Mouse (Mus musculus) CH12.LX (cell line): ENCODE data around the gene Znfx1. TPM values are rescaled to one million over a fixed set of nuclear protein-coding genes. Genes with fewer than 3 reads are reported as not detected.

Experiments
- DNase-seq: peaks from one replicate; pipeline ENCODE4 v3.0.0-alpha.2; 2013; ENCODE audit errors: extremely low read depth
- H3K27ac ChIP-seq: 2 replicates; pipeline ENCODE4 v1.5.1; 2012; ENCODE audit warnings: low read depth, mild to moderate bottlenecking, control low read depth, moderate library complexity; ENCODE audit not compliant: insufficient read depth
- H3K27me3 ChIP-seq: replicated peaks from 2 replicates; pipeline ENCODE3; 2012; ENCODE audit warnings: inconsistent platforms
- H3K36me3 ChIP-seq, 2 experiments: replicated peaks in 1 of 2; 2 replicates each; pipeline versions ENCODE3 to v1.6.1; 2012; ENCODE audit warnings: inconsistent platforms in 1 of 2, low read length in 1 of 2, mild to moderate bottlenecking in 1 of 2, mixed read lengths in 1 of 2, moderate library complexity in 1 of 2; ENCODE audit not compliant: control insufficient read depth in 1 of 2, insufficient read depth in 1 of 2
- H3K4me1 ChIP-seq, 2 experiments: 2 replicates each; pipeline ENCODE4 v1.6.1; 2012; ENCODE audit warnings: inconsistent platforms in 1 of 2, moderate library complexity in 1 of 2; ENCODE audit not compliant: insufficient read depth in 2 of 2, control insufficient read depth in 1 of 2
- H3K4me2 ChIP-seq: 2 replicates; pipeline ENCODE4 v1.6.1; 2012; ENCODE audit warnings: low read depth, mild to moderate bottlenecking, control low read depth; ENCODE audit not compliant: poor library complexity, insufficient read depth, severe bottlenecking
- H3K4me3 ChIP-seq, 3 experiments: fragments of 150-350 bp in 1 of 3; sonication (generic) in 1 of 3; replicated peaks in 1 of 3; 2 replicates each; pipeline versions ENCODE3 to v1.5.1; 2011 to 2012; ENCODE audit warnings: low read depth in 2 of 3, low read length in 2 of 3, mild to moderate bottlenecking in 2 of 3, moderate library complexity in 2 of 3, control low read depth in 1 of 3, improper control_type of control experiment in 1 of 3, inconsistent platforms in 1 of 3, mixed read lengths in 1 of 3; ENCODE audit not compliant: poor library complexity in 1 of 3
- H3K79me2 ChIP-seq: replicated peaks from 2 replicates; pipeline ENCODE4 v1.6.1; 2012; ENCODE audit warnings: mild to moderate bottlenecking, moderate library complexity; ENCODE audit not compliant: control insufficient read depth, poor library complexity, insufficient read depth, severe bottlenecking; ENCODE audit errors: extremely low read depth
- H3K9ac ChIP-seq: 2 replicates; pipeline ENCODE4 v1.6.1; 2012; ENCODE audit warnings: low read depth, mild to moderate bottlenecking, control low read depth, moderate library complexity; ENCODE audit not compliant: insufficient read depth
- H3K9me3 ChIP-seq: replicated peaks from 2 replicates; pipeline ENCODE3; 2012; ENCODE audit warnings: low read length, inconsistent platforms, mixed read lengths
- BHLHE40 ChIP-seq: IDR thresholded peaks from 2 replicates; pipeline ENCODE4 v1.6.1; 2011; ENCODE audit warnings: mild to moderate bottlenecking, low read depth, low read length, improper control_type of control experiment
- CHD1 ChIP-seq: IDR thresholded peaks from 2 replicates; pipeline ENCODE4 v1.6.1; 2012; ENCODE audit warnings: low read depth, low read length, improper control_type of control experiment, inconsistent platforms
- CHD2 ChIP-seq: IDR thresholded peaks from 2 replicates; pipeline ENCODE4 v1.6.1; 2011; ENCODE audit warnings: low read length, improper control_type of control experiment
- E2F4 ChIP-seq: IDR thresholded peaks from 2 replicates; pipeline ENCODE4 v1.6.1; 2011; ENCODE audit warnings: low read depth, low read length, improper control_type of control experiment; ENCODE audit not compliant: insufficient replicate concordance
- ELF1 ChIP-seq: IDR thresholded peaks from 2 replicates; pipeline ENCODE4 v1.6.1; 2014; ENCODE audit warnings: low read depth, mild to moderate bottlenecking, inconsistent platforms, low read length, improper control_type of control experiment
- EP300 ChIP-seq: IDR thresholded peaks from 2 replicates; pipeline ENCODE4 v1.6.1; 2011; ENCODE audit warnings: low read length, improper control_type of control experiment
- ETS1 ChIP-seq: conservative IDR thresholded peaks from 2 replicates; pipeline ENCODE4 v1.6.1; 2012; ENCODE audit warnings: low read depth, mild to moderate bottlenecking, inconsistent platforms, low read length, improper control_type of control experiment, moderate library complexity
- HCFC1 ChIP-seq: IDR thresholded peaks from 2 replicates; pipeline ENCODE4 v1.6.1; 2012; ENCODE audit warnings: low read depth, mild to moderate bottlenecking, inconsistent platforms, low read length, improper control_type of control experiment
- JUN ChIP-seq: IDR thresholded peaks from 2 replicates; pipeline ENCODE4 v1.6.1; 2011; ENCODE audit warnings: low read depth, mild to moderate bottlenecking, low read length, improper control_type of control experiment, moderate library complexity; ENCODE audit not compliant: insufficient read depth
- JUND ChIP-seq: conservative IDR thresholded peaks from 2 replicates; pipeline ENCODE4 v1.6.1; 2011; ENCODE audit warnings: low read depth, low read length, improper control_type of control experiment
- KAT2A ChIP-seq: IDR thresholded peaks from 2 replicates; pipeline ENCODE4 v1.6.1; 2012; ENCODE audit warnings: low read length, improper control_type of control experiment, inconsistent platforms; ENCODE audit not compliant: insufficient replicate concordance
- MAFK ChIP-seq: IDR thresholded peaks from 2 replicates; pipeline ENCODE4 v1.6.1; 2011; ENCODE audit warnings: low read length, improper control_type of control experiment; ENCODE audit not compliant: insufficient replicate concordance
- MYC ChIP-seq: IDR thresholded peaks from 2 replicates; pipeline ENCODE4 v1.6.1; 2011; ENCODE audit warnings: low read depth, mild to moderate bottlenecking, improper control_type of control experiment, low read length
- NRF1 ChIP-seq: IDR thresholded peaks from 2 replicates; pipeline ENCODE4 v1.6.1; 2014; ENCODE audit warnings: low read depth, mild to moderate bottlenecking, inconsistent platforms, low read length, improper control_type of control experiment, moderate library complexity
- POLR2A ChIP-seq: IDR thresholded peaks from 2 replicates; pipeline ENCODE4 v1.6.1; 2011; ENCODE audit warnings: low read depth, mild to moderate bottlenecking, improper control_type of control experiment, low read length
- POLR2AphosphoS2 ChIP-seq: IDR thresholded peaks from 2 replicates; pipeline ENCODE4 v1.6.1; 2011; ENCODE audit warnings: low read depth, low read length, improper control_type of control experiment
- RCOR1 ChIP-seq: conservative IDR thresholded peaks from 2 replicates; pipeline ENCODE4 v1.6.1; 2012; ENCODE audit warnings: low read depth, mild to moderate bottlenecking, inconsistent platforms, low read length, improper control_type of control experiment
- SMC3 ChIP-seq: IDR thresholded peaks from 2 replicates; pipeline ENCODE4 v1.6.1; 2011; ENCODE audit warnings: low read depth, low read length, improper control_type of control experiment
- USF1 ChIP-seq: IDR thresholded peaks from 2 replicates; pipeline ENCODE4 v1.6.1; 2014; ENCODE audit warnings: low read depth, mild to moderate bottlenecking, inconsistent platforms, low read length, improper control_type of control experiment
- USF2 ChIP-seq: conservative IDR thresholded peaks from 2 replicates; pipeline ENCODE4 v1.6.1; 2011; ENCODE audit warnings: low read depth, low read length, improper control_type of control experiment
- ZC3H11A ChIP-seq: IDR thresholded peaks from 2 replicates; pipeline ENCODE4 v1.6.1; 2012; ENCODE audit warnings: low read depth, mild to moderate bottlenecking, inconsistent platforms, low read length, improper control_type of control experiment
- ZKSCAN1 ChIP-seq: IDR thresholded peaks from 2 replicates; pipeline ENCODE4 v1.6.1; 2012; ENCODE audit warnings: low read depth, inconsistent platforms, low read length, improper control_type of control experiment, borderline replicate concordance
- ZMIZ1 ChIP-seq: IDR thresholded peaks from 2 replicates; pipeline ENCODE4 v1.6.1; 2012; ENCODE audit warnings: low read depth, mild to moderate bottlenecking, inconsistent platforms, low read length, improper control_type of control experiment
- dilution Hi-C: fragments of 300-500 bp; cut with MboI; formaldehyde crosslinking; loops from 2 replicates; pipeline ENCODE4 v1.14.3; 2020; ENCODE audit warnings: low sequenced_read_pairs; ENCODE audit not compliant: extremely low pct_unique_long_range_greater_than_20kb, extremely low pct_ligation_motif_present
- in situ Hi-C: fragments of 300-500 bp; cut with MboI; formaldehyde crosslinking; loops from 3 replicates; pipeline ENCODE4 v1.14.3; 2019; ENCODE audit warnings: low sequenced_read_pairs, low pct_ligation_motif_present, low pct_unique_long_range_greater_than_20kb, mixed read lengths
- polyA plus RNA-seq: library from polyadenylated mRNA; unstranded; fragments of >175 nt; gene quantifications from 2 replicates; pipeline ENCODE4 v1.2.1, GENCODE M21; 2012; ENCODE audit warnings: low read depth; ENCODE audit not compliant: insufficient read length
- total RNA-seq, 2 experiments: library from RNA; depleted of rRNA; stranded (reverse); fragments of 300-350 nt in 1 of 2; fragments of >200 nt in 1 of 2; gene quantifications; 2 replicates each; pipeline ENCODE4 v1.2.3; 2012 to 2014

The Znfx1 gene
- total and polyA plus RNA-seq, 3 experiments: 5.1 to 9.0 (median 8.1) TPM

- Histone ChIP-seq H3K79me2 (no peaks in the 10 kb centered on the region), H3K4me2 (no peak overlapping the region), H3K27me3 (no peaks in the 10 kb centered on the region), H3K9me3 (no peaks in the 10 kb centered on the region), H3K27ac (no peak overlapping the region), H3K36me3 (peaks cover 92 to 98% of the 10 kb centered on the region in 2 experiments), H3K9ac (no peak overlapping the region), H3K4me1 (peaks cover 0 to 4% of the 10 kb centered on the region in 2 experiments; a peak in 1 of 4 replicates), H3K4me3 (no peak overlapping the region)
- no peak for DNase-seq
- TF ChIP-seq USF1 (no peak), HCFC1 (no peak), NRF1 (no peak), POLR2A (no peak), BHLHE40 (no peak), ETS1 (no peak), CHD1 (no peak), KAT2A (no peak), USF2 (no peak), CHD2 (no peak), E2F4 (no peak)
- in situ Hi-C loops: no loop called here
- dilution Hi-C loops: no loop called here
Observed at GRCm38 (mm10) chr2:167038716-167039115, 24.1 kb downstream of the Znfx1 start.

DNA sequence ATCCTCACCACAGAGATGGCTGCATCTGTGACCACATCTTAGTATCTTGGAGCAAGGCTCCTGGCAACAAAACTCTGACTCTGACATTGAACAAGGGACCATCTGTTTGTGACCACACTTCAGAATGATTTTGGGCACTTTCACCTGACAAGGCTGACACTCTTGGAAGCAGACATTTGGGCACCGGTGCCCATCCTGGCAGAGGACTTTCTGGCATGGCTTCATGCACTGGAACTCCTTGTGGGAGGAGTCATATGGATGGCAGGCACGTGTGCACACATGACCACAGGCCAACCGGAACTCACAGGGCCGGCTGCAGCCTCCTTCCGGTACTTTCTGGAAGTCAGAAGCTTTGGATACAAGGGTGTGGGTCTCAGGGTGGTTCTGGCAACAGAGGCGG is 24.5 kb downstream of the Znfx1 start:
- no peak for TF ChIP-seq ETS1
- no peak for TF ChIP-seq ZKSCAN1
- TF ChIP-seq BHLHE40: no peak
- no peak for TF ChIP-seq EP300
- TF ChIP-seq MAFK: no peak
- no peak for TF ChIP-seq POLR2AphosphoS2
- no peak for TF ChIP-seq CHD2
- TF ChIP-seq SMC3: no peak
- TF ChIP-seq ZC3H11A: no peak
- TF ChIP-seq RCOR1: no peak
- TF ChIP-seq ELF1: no peak
- TF ChIP-seq MYC: no peak
- no peak for TF ChIP-seq JUN
- no peak for TF ChIP-seq ZMIZ1
- no peak for TF ChIP-seq HCFC1
- no peak for TF ChIP-seq USF2
- no peak for TF ChIP-seq JUND
- no peak overlapping the region for H3K4me2 ChIP-seq
- no peak overlapping the region for H3K27ac ChIP-seq
- no peak for DNase-seq
- H3K36me3 ChIP-seq: peaks cover 93 to 98% of the 10 kb centered on the region in 2 experiments
- dilution Hi-C loops (no loop called here), in situ Hi-C loops (no loop called here)
- no peaks in the 10 kb centered on the region for H3K9me3 ChIP-seq
- H3K4me3 ChIP-seq: no peak overlapping the region
- no peak overlapping the region for H3K9ac ChIP-seq
- H3K79me2 ChIP-seq: no peaks in the 10 kb centered on the region
- peaks cover 0 to 4% of the 10 kb centered on the region in 2 experiments; a peak in 1 of 4 replicates for H3K4me1 ChIP-seq
- H3K27me3 ChIP-seq: no peaks in the 10 kb centered on the region
